Mouse (Mus musculus) ovary, postnatal 36 days (tissue): ENCODE data around the gene Gm14692.
"Not testable (repeated sequence)": the region's sequence is repeated elsewhere in the genome, so short reads cannot be mapped to it uniquely, and the experiment has no call there.

ENCODE experiments used
- DNase-seq: peaks from one replicate; pipeline ENCODE4 v3.0.0; 2022; ENCODE audit warnings: low spot score, mixed read lengths

Gm14692 gene

DNA sequence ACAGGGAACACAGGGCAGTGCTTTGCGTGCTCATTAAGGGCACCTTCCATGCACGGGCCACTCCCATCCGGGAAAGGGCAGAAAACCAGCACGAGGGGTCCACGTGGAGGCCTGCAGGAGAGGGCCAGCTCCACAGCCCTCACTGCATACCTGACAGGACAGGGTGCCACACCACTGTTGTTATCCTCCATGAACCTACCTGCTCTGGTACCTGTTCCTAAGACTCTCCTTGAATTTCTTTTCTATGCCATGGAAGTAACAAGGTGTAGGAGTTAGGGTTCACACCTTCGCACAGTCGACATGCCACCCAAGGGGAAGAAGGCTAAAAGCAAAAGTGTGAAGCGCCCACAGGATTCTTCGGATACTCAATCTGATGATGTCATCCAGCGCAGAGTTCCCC, at the start of gene Gm14692:
Gene Gm14692 (plus strand): TSS at position 301 of the 400 bp plus-strand sequence.
- DNase-seq = not testable (repeated sequence)

DNA sequence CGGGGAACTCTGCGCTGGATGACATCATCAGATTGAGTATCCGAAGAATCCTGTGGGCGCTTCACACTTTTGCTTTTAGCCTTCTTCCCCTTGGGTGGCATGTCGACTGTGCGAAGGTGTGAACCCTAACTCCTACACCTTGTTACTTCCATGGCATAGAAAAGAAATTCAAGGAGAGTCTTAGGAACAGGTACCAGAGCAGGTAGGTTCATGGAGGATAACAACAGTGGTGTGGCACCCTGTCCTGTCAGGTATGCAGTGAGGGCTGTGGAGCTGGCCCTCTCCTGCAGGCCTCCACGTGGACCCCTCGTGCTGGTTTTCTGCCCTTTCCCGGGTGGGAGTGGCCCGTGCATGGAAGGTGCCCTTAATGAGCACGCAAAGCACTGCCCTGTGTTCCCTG, 2.0 kb upstream of the Gm14692 start, which contains the start of gene Gm1140:
Gene Gm1140 (minus strand): TSS at position 101 of the 400 bp plus-strand sequence.
- DNase-seq = not testable (repeated sequence)
